Comparison of ENCODE assay signal across 21 mouse cellular contexts in the genomic region with DNA sequence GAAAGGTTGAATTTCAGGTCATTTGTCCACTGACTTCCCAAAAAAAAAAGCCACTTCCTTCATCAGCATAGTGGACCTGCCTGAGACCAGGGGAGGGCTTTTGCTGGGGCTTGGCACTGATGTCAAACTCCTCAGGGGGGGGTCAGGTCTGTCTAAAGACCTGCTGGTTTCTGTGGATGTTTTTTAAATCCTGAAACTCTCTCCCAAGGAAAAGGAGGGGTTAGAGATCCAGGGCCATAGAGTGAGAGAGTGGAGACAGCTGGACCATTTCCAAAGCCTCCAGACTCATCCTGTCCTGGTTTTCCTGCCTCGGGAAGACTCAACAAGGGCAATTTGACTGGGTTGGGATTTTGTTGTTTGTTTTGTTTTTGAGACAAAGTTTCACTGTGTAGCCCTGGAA.
A peak's percentile ranks its signal among the peaks of the same experiment; 100 is the strongest.
DNase-seq lines count a peak whose midpoint lies in the region; ATAC-seq and TF ChIP-seq lines count a peak whose summit lies in the region.
"Had no signal": no experiment of that assay in that cellular context is flagged by ENCODE, and none has a peak within 500 bp of the region (broad histone marks: within the 10 kb centered on the region; RNA-seq: fewer than 3 reads in every experiment).

No protein-coding gene starts in this region.

- 14% methylated on average over 1 of the region's 1 CpGs for WGBS in lung, embryonic 14.5 days

- H3K4me1 ChIP-seq in lung, embryonic 14.5 days (ENCODE audit: insufficient read depth) = no peaks in the 10 kb centered on the region
- H3K4me1 ChIP-seq: forebrain, embryonic 15.5 days; hindbrain, embryonic 13.5 days; neural tube, embryonic 13.5 days had no signal

- H3K9me3 ChIP-seq in lung, embryonic 14.5 days (ENCODE audit: low read depth, low read length) = no peaks in the 10 kb centered on the region
- H3K9me3 ChIP-seq: forebrain, embryonic 15.5 days; hindbrain, embryonic 13.5 days; neural tube, embryonic 13.5 days had no signal

- TF ChIP-seq CTCF in lung, embryonic 14.5 days (IDR thresholded peaks at IDR 0.05; ENCODE audit: low read depth) = no peak

- no peak overlapping the region for H3K9ac ChIP-seq in lung, embryonic 14.5 days
- H3K9ac ChIP-seq: forebrain, embryonic 15.5 days; hindbrain, embryonic 13.5 days; liver, postnatal 0 days; neural tube, embryonic 13.5 days had no signal

- no peak for ATAC-seq in lung, embryonic 14.5 days (ENCODE audit: insufficient read depth)
- ATAC-seq: activated CD4-positive, CD25-positive, alpha-beta regulatory T cell, adult 4 months; forebrain, embryonic 15.5 days; liver, postnatal 0 days; Patski had no signal

- H3K4me3 ChIP-seq in lung, embryonic 14.5 days (ENCODE audit: low read depth, low read length) = no peak overlapping the region
- H3K4me3 ChIP-seq: erythroblast, embryonic 14.5 days; forebrain, embryonic 15.5 days; hindbrain, embryonic 13.5 days; neural tube, embryonic 13.5 days had no signal

- H3K4me2 ChIP-seq in lung, embryonic 14.5 days = no peak overlapping the region
- H3K4me2 ChIP-seq: forebrain, embryonic 15.5 days; hindbrain, embryonic 13.5 days; midbrain, embryonic 11.5 days; neural tube, embryonic 13.5 days had no signal

- intact Hi-C loops in heart, postnatal 25 days (cut with DNase I) = no loop called here

- H3K27ac ChIP-seq in lung, embryonic 14.5 days (ENCODE audit: low read depth) = no peak overlapping the region
- H3K27ac ChIP-seq: forebrain, embryonic 15.5 days; hindbrain, embryonic 13.5 days; macrophage; neural tube, embryonic 13.5 days had no signal

- peak; percentile 38 to 59 for DNase-seq in heart, adult 9 months (ENCODE audit: low spot score in 2 of 2)
- DNase-seq in heart, postnatal 25 days (ENCODE audit: low spot score) = no peak
- DNase-seq in lung, embryonic 14.5 days = peak; percentile 68
- no peak for DNase-seq in lung, postnatal 36 days
- peak; percentile 38 for DNase-seq in kidney, adult 9 months
- no peak for DNase-seq in ovary, postnatal 36 days (ENCODE audit: low spot score)
- no peak for DNase-seq in right cerebral cortex, adult 2 months (ENCODE audit: low spot score in 2 of 2)
- DNase-seq: adrenal gland, postnatal 14 days; B cell, adult 2 months; cerebellum, adult 8-10 months; liver; liver, postnatal 0 days; thymus, postnatal 4 days had no signal

- H3K36me3 ChIP-seq in lung, embryonic 14.5 days (ENCODE audit: insufficient read depth) = no peaks in the 10 kb centered on the region
- H3K36me3 ChIP-seq: forebrain, embryonic 15.5 days; hindbrain, embryonic 13.5 days; neural tube, embryonic 13.5 days had no signal

- H3K27me3 ChIP-seq in lung, embryonic 14.5 days (ENCODE audit: insufficient read depth, low read length) = no peaks in the 10 kb centered on the region
- H3K27me3 ChIP-seq: forebrain, embryonic 15.5 days; hindbrain, embryonic 13.5 days; neural tube, embryonic 13.5 days; Patski had no signal

Comparison
In these comparisons a context has a peak if more than half of its experiments do, and no peak if none do; other contexts are left out.
1. DNase-seq: peak in heart, adult 9 months (2 of 2), lung, embryonic 14.5 days (single experiment) and kidney, adult 9 months (single experiment); none in heart, postnatal 25 days (single experiment), lung, postnatal 36 days (single experiment), ovary, postnatal 36 days (single experiment) and right cerebral cortex, adult 2 months (0 of 2).